Mouse (Mus musculus) liver, postnatal 0 days (tissue): ENCODE results near the gene Atg9a. TPM values are rescaled to one million over a fixed set of nuclear protein-coding genes. Genes with fewer than 3 reads are reported as not detected.

Source experiments
- ATAC-seq: fragments of 200-750 bp; cut with Nextera tagmentation; 2 replicates; pipeline ENCODE4 v1.8.0; 2017; ENCODE audit warnings: mild to moderate bottlenecking, moderate library complexity
- DNase-seq: peaks from one replicate; pipeline ENCODE4 v3.0.0-alpha.2; 2016
- H3K27ac ChIP-seq: fragments of 300-500 bp; sonication (generic); 2 replicates; pipeline ENCODE4 v1.5.1; 2014; ENCODE audit warnings: antibody characterized with exemption, moderate library complexity, mild to moderate bottlenecking, low read depth
- H3K27me3 ChIP-seq: fragments of 300-500 bp; sonication (generic); 2 replicates; pipeline ENCODE4 v1.6.1; 2014; ENCODE audit warnings: low read length, control low read depth, mixed read lengths; ENCODE audit not compliant: insufficient read depth
- H3K36me3 ChIP-seq: fragments of 300-500 bp; sonication (generic); replicated peaks from 2 replicates; pipeline ENCODE4 v1.6.1; 2014; ENCODE audit warnings: mild to moderate bottlenecking, control low read depth, low read length, moderate library complexity, mixed read lengths; ENCODE audit not compliant: insufficient read depth
- H3K4me1 ChIP-seq: fragments of 300-500 bp; sonication (generic); 2 replicates; pipeline ENCODE4 v1.6.1; 2014; ENCODE audit warnings: antibody characterized with exemption, mild to moderate bottlenecking, control low read depth; ENCODE audit not compliant: insufficient read depth
- H3K4me2 ChIP-seq: fragments of 300-500 bp; sonication (generic); 2 replicates; pipeline ENCODE4 v1.6.1; 2014; ENCODE audit warnings: low read depth, mild to moderate bottlenecking, low read length, moderate library complexity, mixed read lengths
- H3K4me3 ChIP-seq: fragments of 300-500 bp; sonication (generic); 2 replicates; pipeline ENCODE4 v1.5.1; 2014; ENCODE audit warnings: low read depth, low read length
- H3K9ac ChIP-seq: fragments of 300-500 bp; sonication (generic); replicated peaks from 2 replicates; pipeline ENCODE4 v1.6.1; 2014; ENCODE audit warnings: mild to moderate bottlenecking, moderate library complexity
- H3K9me3 ChIP-seq: fragments of 300-500 bp; sonication (generic); 2 replicates; pipeline ENCODE4 v1.6.1; 2016; ENCODE audit warnings: mild to moderate bottlenecking, control low read depth, low read length, mixed read lengths
- CTCF ChIP-seq: sonication (generic); IDR thresholded peaks from 2 replicates; pipeline ENCODE4 v1.5.1; 2016; ENCODE audit warnings: antibody characterized with exemption, low read depth
- EP300 ChIP-seq: IDR thresholded peaks from 2 replicates; pipeline ENCODE4 v1.6.1; 2016; ENCODE audit warnings: antibody characterized with exemption, low read depth, mild to moderate bottlenecking
- WGBS: fragments of 180-500 bp; shearing (Covaris S2); extraction: QIAGEN DNeasy Blood & Tissue Kit; methylation state at CpG from one replicate; pipeline ENCODE4 v1.1.7; 2014; ENCODE audit not compliant: insufficient replicate concordance; 5-methylcytosine and 5-hydroxymethylcytosine counted together
- polyA plus RNA-seq: library from polyadenylated mRNA; unstranded; fragments of >200 nt; fragmentation: Nextera tagmentation; extraction: Ambion mirVana; gene quantifications from 2 replicates; pipeline ENCODE4 v1.2.1, GENCODE M21; 2015

Atg9a gene
- polyA plus RNA-seq, 1 experiment from 2014 or later: 17.8 TPM

- peak; percentile 95 for ATAC-seq
- Histone ChIP-seq H3K36me3 (peaks cover 36% of the 10 kb centered on the region), H3K9me3 (no peaks in the 10 kb centered on the region), H3K4me1 (peaks cover 14% of the 10 kb centered on the region), H3K9ac (peak within 1 kb of the TSS; percentile 73), H3K4me2 (peak within 1 kb of the TSS; percentile 65), H3K27ac (peak within 1 kb of the TSS; percentile 90), H3K27me3 (no peaks in the 10 kb centered on the region), H3K4me3 (peak within 1 kb of the TSS; percentile 67)
- 2% methylated on average over 56 of the region's 59 CpGs for WGBS
- TF ChIP-seq CTCF (no peak), EP300 (no peak; the same call in 1 of the 2 replicates)
- peak; percentile 99 for DNase-seq
These were observed 23.2 kb downstream of the Atg9a start, which contains the start of gene Zfand2b for GRCm38 (mm10) chr1:75168472-75169464. Gene Zfand2b, plus strand, starts transcription at chr1:75168646.

DNA sequence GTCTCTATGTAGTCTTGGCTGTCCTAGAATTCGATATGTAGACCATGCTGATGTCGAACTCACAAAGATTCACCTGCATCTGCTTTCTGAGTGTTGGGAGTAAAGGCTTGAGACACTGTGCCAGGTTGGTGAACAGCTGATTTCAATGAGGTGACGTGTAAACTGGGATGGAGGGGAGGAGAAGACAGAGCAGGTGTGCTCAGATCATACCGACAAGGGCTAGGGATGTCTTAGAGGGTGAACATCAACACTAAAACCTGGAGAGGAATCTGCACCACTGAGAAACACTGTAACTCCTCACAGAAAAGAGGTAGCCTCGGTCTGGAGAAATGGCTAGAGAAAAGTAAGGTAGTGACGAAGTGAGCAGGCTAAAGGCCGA, 23.9 kb downstream of the Atg9a start:
- H3K9me3 ChIP-seq: no peaks in the 10 kb centered on the region
- 9% methylated on average over 7 of the region's 7 CpGs for whole genome bisulfite sequencing
- DNase-seq (no peak), ATAC-seq (peak; percentile 7; the same call in 1 of the 2 replicates)
- peak overlapping the region; percentile 67 for H3K4me3 ChIP-seq
- H3K27ac ChIP-seq: peak overlapping the region; percentile 90
- TF ChIP-seq EP300 (no peak), CTCF (no peak)
- peak overlapping the region; percentile 73 for H3K9ac ChIP-seq
- no peaks in the 10 kb centered on the region for H3K27me3 ChIP-seq
- H3K4me1 ChIP-seq: peaks cover 14% of the 10 kb centered on the region
- H3K36me3 ChIP-seq: peaks cover 30% of the 10 kb centered on the region
- peak overlapping the region; percentile 65 for H3K4me2 ChIP-seq

DNA sequence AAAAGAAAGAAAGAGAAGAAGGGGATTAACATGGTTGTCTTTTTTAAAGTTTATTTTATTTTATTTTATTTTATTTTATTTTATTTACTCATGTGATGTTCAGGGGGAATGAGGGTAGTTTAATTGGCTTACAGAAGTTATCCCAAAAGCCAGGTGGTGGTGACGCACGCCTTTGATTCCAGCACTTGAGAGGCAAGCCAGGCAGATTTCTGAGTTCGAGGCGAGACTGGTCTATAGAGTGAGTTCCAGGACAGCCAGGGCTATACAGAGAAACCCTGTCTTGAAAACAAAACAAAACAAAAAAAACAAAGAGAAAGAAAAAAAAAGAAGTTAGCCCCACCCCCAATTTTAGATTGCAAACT, 31.8 kb downstream of the Atg9a start:
- 42% methylated on average over 4 of the region's 4 CpGs for WGBS
- Histone ChIP-seq H3K27ac (peak overlapping the region; percentile 57; the same call in 1 of the 2 replicates), H3K9ac (no peak overlapping the region), H3K9me3 (no peaks in the 10 kb centered on the region), H3K4me2 (peak overlapping the region; percentile 42; the same call in 1 of the 2 replicates), H3K36me3 (no peaks in the 10 kb centered on the region), H3K4me1 (peaks cover 6% of the 10 kb centered on the region), H3K27me3 (no peaks in the 10 kb centered on the region), H3K4me3 (no peak overlapping the region)
- no peak for ATAC-seq
- DNase-seq: peak; percentile 17
- TF ChIP-seq EP300 (no peak), CTCF (no peak)

GRCm38 (mm10) chr1:75159540-75160255, 32.3 kb downstream of the Atg9a start:
- H3K4me1 ChIP-seq: peaks cover 10% of the 10 kb centered on the region
- ATAC-seq: peak; percentile 78

GRCm38 (mm10) chr1:75158990-75159389, 33.0 kb downstream of the Atg9a start:
- Histone ChIP-seq H3K27me3 (no peaks in the 10 kb centered on the region), H3K9me3 (no peaks in the 10 kb centered on the region), H3K4me1 (peaks cover 10% of the 10 kb centered on the region), H3K4me3 (no peak overlapping the region), H3K36me3 (no peaks in the 10 kb centered on the region; the same call in 1 of the 2 replicates), H3K4me2 (no peak overlapping the region), H3K9ac (no peak overlapping the region), H3K27ac (no peak overlapping the region)
- TF ChIP-seq EP300 (no peak), CTCF (no peak)
- ATAC-seq: no peak
- DNase-seq: no peak

More at GRCm38 (mm10) chr1:75159540-75160255, 32.3 kb downstream of the Atg9a start:
- no peak overlapping the region for H3K9ac ChIP-seq
- WGBS: 50% methylated on average over 5 of the region's 5 CpGs
- no peak overlapping the region for H3K4me3 ChIP-seq
- TF ChIP-seq EP300 (peak; percentile 91), CTCF (no peak)
- no peaks in the 10 kb centered on the region for H3K36me3 ChIP-seq
- H3K4me2 ChIP-seq: peak overlapping the region; percentile 42; the same call in 1 of the 2 replicates
- no peak for DNase-seq
- no peaks in the 10 kb centered on the region for H3K27me3 ChIP-seq
- peak overlapping the region; percentile 59 for H3K27ac ChIP-seq
- H3K9me3 ChIP-seq: no peaks in the 10 kb centered on the region

DNA sequence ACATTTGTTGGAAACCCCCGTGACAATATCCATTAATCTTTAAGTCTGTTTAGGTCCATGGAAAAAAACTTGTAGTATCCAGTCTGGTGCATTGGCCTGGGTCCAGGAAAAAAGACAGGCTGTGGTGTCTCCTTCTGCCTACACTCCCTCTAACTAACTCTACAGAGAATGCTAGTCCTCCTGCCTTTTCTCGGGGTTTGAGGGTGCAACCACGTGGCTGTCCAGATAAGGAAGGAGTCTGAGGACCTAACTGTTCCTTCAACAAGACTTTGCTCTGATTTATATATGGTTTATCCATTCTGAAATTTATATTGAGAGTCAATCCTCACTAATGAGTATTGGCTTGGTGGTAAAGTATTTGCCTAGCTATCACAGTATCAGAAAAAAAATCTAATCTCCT, 36.2 kb downstream of the Atg9a start:
- H3K9me3 ChIP-seq: no peaks in the 10 kb centered on the region
- no peak overlapping the region for H3K4me3 ChIP-seq
- H3K27ac ChIP-seq: no peak overlapping the region
- no peaks in the 10 kb centered on the region; the same call in 1 of the 2 replicates for H3K36me3 ChIP-seq
- 39% methylated on average over 3 of the region's 3 CpGs for WGBS
- no peaks in the 10 kb centered on the region for H3K27me3 ChIP-seq
- DNase-seq: no peak
- H3K4me1 ChIP-seq: peaks cover 10% of the 10 kb centered on the region
- no peak for ATAC-seq
- no peak overlapping the region for H3K9ac ChIP-seq
- no peak for TF ChIP-seq EP300
- no peak for TF ChIP-seq CTCF
- no peak overlapping the region for H3K4me2 ChIP-seq
